Mouse (Mus musculus) thymus, postnatal 10 days (tissue): ENCODE results near the gene Tnrc6b.
"Not testable (repeated sequence)": the region's sequence is repeated elsewhere in the genome, so short reads cannot be mapped to it uniquely, and the experiment has no call there.

Experiments
- DNase-seq, 2 experiments: peaks; one replicate each; pipeline ENCODE4 v3.0.0; 2021; ENCODE audit warnings: low spot score in 2 of 2

Tnrc6b gene

DNA sequence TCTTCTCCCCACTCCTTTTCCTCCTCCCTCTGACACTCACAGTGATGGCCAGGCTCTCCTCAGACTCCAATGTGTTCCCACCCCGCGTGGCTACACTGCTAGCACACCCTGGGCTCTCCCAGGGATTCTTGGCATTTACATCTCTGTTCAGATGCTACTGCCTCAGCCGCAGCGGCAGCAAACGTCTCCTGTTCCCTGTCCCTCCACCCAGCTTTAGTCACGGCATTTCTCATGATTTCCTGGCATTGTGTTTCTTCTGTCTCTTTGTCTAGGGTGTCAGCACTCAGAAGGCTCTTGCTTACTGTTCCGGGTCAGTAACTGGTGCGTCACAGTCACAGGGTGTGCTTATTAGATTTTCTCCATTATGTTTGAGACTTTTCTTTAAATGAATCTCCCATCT lies 138.9 kb downstream of the Tnrc6b start:
- no peak for DNase-seq

DNA sequence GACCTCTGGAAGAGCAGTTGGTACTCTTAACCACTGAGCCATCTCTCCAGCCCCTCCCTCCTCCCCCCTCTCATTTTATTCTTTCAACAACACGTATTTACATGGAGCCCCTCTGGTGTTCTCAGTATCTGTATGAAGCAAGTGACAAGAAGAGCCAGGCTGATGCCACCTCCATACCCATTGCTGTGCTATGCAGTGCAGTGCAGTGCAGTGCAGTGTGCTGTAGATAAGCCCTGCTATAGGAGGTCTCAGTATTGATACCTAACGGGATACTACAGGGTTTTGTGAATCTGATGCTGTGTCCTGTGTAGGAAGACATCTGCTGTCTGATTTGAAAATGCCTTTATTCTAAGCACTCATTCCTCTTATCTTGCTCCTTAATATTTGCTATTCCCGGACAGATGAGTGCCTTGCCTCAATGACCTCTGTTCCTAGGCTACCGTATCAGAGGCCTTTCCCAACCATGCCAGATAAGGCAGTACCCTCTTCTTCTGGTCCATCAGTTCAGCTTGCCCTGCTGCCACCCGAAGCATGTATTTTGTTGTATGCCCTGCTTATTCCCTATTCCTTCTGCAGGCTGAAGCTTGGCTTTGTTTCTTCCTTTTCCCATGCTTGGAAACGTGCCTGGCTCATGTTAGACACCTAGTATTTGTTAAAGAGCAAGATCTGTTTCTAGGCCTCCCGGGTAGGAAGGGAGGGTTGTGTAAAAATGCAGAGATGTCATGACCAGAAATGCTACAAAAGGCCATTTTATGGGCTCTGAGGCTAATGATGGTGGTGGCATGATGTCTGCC lies 139.8 kb downstream of the Tnrc6b start:
- no peak for DNase-seq

DNA sequence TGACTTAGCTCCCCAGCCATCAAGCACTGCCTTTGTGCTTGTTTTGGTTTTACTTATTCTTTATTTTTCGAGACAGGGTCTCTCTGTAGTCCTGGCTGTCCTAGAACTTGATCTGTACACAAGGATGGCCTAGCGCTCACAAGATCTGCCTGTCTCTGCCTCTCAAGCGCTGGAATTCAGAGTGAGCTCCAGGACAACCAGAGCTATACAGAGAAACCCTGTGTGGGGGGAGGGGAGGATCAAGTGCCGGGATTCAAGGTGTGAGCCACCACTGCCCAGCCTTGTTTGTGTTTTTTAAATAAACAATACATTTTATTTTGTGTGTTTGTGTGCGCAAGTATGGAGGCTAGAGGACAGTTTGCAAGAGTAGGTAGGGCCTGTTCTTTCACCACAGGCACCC lies 141.0 kb downstream of the Tnrc6b start:
- DNase-seq: no peak

DNA sequence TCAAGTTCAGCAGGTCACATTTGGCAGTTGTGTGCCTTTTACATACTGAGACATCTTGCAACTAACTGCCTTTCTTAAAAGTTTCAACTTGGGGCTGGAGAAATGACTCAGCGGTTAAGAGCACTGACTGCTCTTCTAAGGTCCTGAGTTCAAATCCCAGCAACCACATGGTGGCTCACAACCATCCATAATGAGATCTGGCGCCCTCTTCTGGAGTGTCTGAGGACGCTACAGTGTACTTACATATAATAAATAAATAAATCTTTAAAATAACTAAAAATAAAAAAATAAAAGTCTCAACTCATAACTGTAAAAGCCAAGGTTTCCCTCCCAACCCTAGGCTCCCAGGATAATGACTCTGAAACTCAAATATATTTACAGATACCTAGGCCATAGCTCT lies 141.4 kb downstream of the Tnrc6b start:
- not testable (repeated sequence) for DNase-seq

DNA sequence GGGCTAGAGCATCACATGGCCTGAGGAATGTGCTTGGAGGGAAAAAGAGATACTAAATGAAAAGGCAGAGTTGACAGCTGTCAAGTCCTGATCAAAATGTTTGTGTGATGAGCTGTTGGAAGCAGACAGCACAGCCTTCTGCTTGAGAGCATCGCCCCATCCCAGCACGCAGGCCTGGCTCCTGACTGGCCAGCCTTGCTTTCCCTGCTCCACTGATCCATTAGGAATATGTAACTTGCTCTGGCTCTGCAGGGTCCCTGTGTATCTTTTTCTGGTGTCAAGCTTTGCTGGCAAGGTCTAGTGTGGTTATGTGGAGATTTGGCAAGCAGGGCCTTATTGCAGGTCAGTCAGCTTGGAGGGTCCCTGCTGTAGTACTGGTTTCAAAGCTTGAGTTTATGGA lies 148.3 kb downstream of the Tnrc6b start:
- DNase-seq: no peak

DNA sequence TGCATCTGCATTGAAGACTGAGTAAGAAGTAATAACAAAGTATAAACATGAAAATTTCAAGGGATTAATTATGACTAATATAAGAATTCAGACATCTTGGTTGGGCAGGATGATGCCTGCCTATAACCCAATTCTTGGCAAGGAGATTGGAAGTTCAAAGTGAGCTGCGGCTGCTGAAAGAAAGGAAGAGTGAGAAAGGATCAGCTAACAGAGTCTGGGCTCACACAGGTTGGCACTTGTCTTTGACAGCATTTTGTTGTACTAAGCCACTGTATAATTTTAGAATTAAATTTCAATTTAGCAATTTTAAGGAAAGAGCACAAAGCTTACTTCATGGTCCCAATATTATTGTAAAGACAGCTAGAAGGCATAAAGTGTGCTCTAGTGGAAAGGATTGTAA lies 150.2 kb downstream of the Tnrc6b start:
- DNase-seq: no peak

DNA sequence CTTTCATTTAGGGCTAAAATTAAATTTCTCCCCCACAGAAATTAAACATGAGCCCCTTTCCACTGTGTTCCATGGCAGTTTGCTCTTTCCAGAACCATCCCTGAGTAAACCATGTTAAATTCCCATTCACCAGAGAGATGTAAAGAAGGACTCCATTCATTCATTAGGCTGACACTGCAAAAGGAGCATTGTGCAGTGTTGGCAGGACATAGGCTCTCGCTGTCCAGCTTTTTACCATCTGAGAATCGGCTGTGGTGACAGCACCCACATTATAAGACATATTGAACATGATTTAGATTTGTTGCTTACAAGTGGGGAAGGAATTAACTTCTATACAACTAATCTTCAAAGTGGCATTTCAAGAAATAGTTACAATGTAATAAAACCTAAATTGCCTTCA lies 150.9 kb downstream of the Tnrc6b start:
- DNase-seq: no peak

DNA sequence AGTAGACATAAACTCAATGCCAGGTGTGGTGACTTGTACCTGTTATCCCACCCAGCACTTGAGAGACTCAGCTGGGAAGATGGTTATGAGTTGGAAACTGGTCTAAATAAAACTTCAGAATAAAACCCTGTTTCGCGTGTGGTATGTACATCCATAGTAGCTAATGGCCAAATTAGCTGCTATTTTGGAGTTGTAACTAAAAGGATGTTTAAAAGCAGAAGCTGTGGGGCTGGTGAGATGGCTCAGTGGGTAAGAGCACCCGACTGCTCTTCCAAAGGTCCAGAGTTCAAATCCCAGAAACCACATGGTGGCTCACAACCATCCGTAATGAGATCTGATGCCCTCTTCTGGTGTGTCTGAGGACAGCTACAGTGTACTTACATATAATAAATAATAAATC lies 157.5 kb downstream of the Tnrc6b start:
- not testable (repeated sequence) for DNase-seq

DNA sequence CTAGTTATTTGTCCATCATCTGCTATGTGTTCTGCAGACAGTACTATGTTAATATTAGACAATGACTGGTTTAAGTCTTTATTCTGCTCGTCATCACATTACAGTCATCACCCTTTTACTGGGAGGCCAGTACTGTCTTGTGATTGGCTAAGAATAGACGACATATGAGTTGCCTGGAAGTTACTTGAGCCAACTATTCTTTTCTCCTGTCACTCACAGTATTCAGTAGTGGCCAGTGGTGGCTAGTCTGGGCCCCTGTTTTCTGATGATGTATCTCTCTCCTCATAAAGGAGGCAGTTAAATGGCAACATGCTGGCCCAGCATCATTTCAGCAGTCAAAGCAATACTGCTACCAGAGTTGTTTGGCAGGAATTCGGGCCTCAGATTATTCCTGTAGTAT lies 163.6 kb downstream of the Tnrc6b start:
- no peak for DNase-seq

DNA sequence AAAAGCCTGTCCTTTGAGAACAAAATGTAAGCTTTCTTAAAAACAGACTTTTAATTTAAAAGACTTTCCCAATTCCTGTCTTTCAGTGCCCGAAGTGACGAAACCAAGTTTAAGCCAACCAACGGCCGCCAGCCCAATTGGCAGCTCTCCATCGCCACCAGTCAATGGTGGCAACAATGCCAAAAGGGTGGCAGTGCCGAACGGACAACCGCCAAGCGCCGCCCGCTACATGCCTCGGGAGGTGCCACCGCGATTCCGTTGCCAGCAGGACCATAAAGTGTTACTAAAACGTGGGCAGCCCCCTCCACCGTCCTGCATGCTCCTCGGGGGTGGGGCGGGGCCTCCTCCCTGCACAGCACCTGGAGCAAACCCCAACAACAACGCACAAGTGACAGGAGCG lies 165.1 kb downstream of the Tnrc6b start:
- DNase-seq: no peak

DNA sequence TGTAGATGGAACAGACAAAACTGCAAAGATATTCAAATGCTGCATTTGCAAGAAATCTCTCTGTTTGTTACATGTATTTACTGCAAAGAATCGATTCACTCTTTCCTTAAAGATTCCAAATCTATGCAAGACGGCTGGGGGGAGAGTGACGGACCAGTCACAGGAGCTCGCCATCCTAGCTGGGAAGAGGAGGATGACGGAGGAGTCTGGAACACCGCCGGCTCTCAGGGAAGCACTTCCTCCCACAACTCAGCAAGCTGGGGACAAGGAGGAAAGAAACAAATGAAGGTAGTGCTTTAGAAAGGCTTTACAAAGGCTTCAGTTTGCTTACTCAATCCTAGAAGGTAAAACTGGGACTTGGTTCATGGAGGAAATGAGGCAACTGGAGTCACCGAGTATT lies 173.0 kb downstream of the Tnrc6b start:
- DNase-seq: no peak

DNA sequence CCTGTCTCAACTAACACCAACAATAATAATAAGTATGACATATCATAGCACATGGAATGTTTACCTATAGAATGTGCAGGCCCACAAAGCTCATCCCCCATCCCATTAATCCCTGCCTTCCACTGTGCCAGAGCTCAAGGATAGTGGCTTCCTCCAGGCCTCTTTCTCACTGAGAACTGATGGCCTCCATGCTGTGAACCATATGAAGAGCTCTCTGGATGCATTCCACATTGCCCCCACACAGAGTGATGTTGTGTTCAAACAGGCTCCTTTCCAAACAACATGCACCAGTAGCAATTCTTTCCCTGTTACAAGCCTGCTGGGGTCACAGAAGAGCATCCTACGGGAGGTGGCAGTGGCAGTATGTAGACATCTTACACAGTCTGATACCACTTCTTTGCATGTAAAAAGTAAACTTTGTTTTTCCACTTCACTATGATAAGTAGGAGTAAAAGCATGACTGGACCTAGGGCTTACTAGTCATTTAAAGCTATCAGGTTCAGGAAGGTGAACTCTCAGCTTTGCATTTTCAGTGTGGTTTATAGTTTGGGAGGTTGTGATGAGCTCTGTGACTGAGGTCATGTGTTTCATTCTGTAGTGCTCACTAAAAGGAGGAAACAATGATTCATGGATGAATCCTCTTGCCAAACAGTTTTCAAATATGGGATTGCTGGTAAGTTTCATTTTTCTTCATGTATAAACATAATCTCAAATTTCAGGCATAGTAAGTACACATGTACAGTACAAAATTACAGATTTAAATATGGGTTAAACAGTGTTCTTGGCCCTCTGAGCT lies 175.4 kb downstream of the Tnrc6b start:
- no peak for DNase-seq

DNA sequence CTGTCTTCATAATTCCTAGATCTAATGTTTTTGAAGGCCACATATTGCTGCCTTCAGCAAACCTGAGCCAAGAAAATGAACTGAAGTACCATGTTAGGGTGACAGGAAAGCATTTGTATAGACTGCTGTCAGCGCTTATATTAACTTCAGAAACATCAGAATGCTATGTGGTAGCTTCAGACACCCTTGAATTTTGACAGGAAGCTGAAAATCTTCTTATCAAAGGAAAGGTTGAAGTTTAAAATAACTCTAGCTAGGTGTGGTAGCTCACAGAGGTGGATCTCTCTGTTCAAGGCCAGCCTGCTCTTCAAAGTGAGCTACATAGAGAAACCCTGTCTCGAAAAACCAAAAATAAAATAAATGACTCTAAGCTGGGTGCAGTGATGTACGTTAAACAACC lies 181.2 kb downstream of the Tnrc6b start:
- DNase-seq: no peak

DNA sequence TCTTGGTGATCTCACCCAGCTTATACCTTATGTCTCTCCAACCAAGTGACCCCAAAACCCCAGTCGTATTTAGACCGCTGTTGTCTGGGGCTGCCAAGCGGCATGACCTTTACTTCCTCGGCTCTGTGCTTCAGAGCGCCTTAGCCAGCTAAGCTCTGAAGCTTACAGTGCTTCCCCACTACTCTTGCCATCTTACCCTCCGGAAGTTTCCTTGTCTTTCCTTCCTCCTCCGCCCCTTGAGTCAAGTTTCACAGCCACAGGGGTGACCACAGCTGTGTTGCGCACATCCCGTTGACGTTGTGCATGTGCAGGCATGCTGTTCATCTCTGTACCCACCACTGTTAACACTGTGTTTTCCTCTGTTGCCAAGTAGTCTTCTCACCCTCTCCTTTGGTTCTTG lies 185.6 kb downstream of the Tnrc6b start:
- peak; percentile 33 to 34 for DNase-seq

DNA sequence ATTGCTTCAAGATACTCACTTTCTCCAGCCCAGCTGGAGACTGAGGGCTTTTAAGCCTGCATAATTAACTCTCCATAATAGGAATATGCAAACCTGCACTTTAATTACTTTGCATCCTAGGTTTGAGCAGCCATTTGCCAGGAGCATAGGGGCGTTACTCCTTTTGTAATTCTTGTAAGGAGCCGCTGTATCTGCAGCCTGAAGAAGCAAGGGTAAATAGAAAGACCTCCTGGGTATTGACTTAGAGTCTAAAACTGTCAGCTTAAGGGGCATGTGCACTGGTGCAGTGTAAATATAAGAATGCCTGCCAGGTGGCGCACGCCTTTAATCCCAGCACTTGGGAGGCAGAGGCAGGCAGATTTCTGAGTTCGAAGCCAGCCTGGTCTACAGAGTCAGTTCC lies 186.8 kb downstream of the Tnrc6b start:
- no peak for DNase-seq

DNA sequence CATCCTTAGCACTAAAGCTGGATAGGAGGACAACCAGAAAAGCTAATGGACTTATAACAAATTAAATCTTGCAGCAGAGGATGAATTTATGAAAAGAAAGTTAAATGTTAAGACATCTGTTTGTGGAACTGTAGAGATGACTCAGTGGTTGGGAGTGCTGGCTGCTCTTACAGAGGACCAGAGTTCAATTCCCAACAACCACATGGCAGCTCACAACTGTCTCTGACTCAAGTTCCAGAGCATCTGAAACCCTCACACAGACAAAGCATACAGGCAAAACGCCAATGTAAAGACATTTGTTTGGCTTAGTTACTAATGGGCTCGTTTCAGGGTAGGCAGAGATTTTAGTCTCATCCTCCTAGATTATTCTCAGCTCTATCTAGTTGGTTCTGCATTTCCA lies 188.7 kb downstream of the Tnrc6b start:
- DNase-seq: no peak

DNA sequence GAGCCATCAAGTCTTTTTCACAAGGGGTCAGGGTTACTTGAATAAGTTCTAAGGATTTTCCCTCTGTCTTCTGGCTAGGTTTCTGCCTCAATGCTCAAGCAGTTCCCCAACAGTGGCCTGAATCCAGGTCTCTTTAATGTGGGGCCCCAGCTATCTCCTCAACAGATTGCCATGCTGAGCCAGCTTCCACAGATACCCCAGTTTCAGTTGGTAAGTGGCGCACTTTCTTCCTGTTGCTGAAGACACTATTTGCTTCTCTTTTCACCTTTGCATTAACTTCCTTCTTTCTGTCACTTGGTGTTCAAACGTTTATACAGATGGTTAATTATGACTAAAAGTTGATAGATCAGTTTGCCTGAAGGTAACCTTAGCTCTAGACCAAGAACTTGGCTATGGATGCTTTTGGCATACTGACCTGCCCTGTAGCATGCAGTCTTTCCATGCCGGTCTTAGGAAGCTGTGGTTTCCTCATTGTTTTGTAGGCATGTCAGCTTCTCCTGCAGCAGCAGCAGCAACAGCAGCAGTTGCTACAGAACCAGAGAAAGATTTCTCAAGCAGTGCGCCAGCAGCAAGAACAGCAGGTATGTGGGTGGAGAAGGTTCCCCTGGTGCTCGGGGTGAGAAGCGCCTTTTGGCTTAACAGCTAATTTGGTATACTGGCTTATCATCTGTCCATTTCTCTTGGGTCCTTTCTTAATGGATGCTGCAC lies 190.8 kb downstream of the Tnrc6b start:
- DNase-seq: no peak

DNA sequence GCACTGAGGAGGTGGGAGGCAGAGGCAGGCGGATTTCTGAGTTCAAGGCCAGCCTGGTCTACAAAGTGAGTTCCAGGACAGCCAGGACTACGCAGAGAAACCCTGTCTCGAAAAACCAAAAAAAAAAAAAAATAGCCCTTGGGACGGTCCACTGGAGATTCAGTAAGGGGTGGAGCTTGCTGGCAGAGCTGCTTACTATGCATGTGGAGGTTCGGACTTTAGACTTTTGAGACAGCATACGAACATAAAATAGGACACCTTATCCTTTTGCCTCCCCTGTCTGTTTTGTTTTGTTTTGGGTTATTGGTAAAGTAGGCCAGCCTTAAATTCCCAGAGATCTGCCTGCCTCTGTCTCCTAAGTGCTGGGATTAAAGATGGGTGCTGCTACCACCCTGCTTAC lies 193.7 kb downstream of the Tnrc6b start:
- not testable (repeated sequence) for DNase-seq

DNA sequence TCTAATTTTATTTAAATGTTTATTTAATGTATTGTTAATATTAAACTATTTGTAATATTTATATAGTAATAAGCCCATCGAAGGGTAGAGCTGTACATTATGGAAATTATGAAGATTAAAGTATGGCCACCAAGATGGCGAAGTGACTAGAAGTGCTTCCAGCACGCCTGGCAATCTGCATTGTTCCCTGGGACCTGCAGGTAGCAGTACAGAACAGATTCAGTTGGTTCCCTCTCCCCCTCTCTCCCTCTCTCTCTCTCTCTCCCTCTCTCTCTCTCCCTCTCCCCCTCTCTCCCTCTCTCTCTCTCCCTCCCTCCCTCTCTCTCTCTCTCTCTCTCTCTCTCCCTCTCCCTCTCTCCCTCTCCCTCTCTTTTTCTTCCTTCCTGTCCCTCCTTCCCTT lies 199.1 kb downstream of the Tnrc6b start:
- no peak for DNase-seq

DNA sequence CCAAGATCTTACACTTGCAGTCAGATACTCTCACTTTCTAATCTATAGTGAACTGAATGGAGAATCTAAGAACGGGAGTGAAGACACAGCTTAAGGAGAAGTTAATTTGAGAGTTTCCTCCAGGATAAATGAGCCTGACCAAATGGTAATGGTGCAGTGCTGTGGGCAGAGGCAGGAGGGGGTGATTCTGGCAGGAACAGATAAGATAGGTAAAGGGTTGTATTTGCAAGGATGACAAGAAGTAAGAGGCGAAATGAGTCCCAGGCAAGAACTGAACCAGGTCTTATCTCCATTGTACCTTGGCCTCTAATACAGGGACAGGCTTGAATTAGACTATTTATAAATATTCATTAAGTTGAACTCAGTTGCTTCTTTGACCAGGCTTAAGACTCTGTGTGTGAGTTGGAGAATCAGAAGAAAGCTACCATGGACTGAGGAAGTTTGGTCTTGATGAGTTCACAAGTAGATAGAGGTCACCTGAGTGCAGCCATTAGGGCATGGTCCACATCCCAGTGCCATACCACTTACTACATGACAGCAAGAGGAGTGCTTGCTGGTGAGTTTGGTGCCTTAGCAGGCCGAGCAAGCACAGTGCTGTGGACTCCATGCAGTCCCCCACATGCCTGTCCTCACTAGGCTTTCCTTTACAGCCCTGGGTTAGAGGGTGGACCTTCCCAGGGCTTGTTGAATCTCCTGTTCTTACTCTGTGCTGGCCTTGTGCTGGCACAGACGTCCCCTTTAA lies 199.8 kb downstream of the Tnrc6b start:
- no peak for DNase-seq

DNA sequence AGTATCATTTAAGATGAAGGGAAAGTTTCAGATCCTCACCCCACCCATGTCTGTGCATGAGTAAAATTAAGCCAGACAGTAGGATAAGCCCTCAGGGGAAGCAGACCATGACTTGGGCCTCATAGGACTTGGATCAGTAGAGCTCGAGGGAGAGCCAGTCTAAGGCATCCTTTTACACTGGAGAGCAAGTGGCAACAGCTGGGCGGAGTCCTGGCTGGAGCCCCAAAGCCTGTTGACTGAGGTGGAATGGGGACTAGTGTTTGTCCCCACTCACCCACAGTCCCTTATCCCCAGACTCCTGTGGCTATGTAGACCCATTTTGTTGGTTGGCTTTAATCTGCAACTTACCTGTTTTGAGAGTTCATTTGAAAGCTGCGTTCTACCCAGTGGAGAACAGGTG lies 201.1 kb downstream of the Tnrc6b start:
- DNase-seq: no peak

DNA sequence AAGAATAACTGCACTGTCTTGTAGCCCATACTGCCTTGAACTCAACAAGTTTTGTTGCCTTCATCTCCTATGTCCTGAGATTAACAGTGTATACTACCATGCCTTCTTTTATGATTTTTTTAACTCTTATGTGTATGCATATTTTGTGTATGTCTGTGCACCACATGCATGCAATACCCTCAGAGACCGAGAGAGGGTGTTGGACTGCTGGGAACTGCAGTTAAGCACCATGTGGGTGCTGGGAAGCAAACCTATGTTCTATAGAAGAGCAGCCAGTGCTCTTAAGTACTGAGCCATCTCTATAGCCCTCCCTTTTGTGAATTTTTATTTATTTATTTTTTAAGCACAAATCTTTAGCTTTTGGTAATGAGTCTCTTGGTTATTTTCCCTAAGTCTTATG lies 202.7 kb downstream of the Tnrc6b start:
- no peak for DNase-seq
